Mouse (Mus musculus): Measurements from ENCODE around the gene Rnf185.

The Rnf185 gene

GRCm38 (mm10) chr11:3403024-3403423 is 49.1 kb downstream of the Rnf185 start:
- ATAC-seq (ENCODE audit: insufficient number of reproducible peaks, low FRiP score, low TSS enrichment) = no peak

DNA sequence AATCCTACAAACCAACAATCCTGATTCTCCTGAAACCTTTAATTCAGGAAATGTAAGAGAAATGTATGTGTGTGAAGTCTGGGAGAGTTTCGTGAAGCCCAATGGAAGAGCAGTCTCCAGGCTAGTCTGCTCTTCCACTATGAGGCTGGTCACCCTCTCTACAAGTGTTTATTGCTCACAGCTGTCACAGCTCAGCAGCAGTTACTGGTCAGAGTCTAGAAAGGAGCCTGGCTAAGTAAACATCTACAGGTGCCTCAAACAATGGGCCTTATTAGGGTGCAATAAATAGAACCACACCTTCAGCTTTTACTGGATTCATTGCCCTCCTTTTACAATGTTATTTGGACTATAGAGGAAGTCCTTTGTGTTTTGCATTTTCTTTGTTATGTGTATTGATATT is 53.8 kb downstream of the Rnf185 start:
- no peak for ATAC-seq (ENCODE audit: insufficient number of reproducible peaks, low FRiP score, low TSS enrichment)

- ATAC-seq (ENCODE audit: insufficient number of reproducible peaks, low FRiP score, low TSS enrichment) = no peak
These were observed 55.6 kb downstream of the Rnf185 start for GRCm38 (mm10) chr11:3396562-3396961.

- no peak for ATAC-seq (ENCODE audit: insufficient number of reproducible peaks, low FRiP score, low TSS enrichment)
These were observed 56.1 kb downstream of the Rnf185 start for GRCm38 (mm10) chr11:3396091-3396490.

DNA sequence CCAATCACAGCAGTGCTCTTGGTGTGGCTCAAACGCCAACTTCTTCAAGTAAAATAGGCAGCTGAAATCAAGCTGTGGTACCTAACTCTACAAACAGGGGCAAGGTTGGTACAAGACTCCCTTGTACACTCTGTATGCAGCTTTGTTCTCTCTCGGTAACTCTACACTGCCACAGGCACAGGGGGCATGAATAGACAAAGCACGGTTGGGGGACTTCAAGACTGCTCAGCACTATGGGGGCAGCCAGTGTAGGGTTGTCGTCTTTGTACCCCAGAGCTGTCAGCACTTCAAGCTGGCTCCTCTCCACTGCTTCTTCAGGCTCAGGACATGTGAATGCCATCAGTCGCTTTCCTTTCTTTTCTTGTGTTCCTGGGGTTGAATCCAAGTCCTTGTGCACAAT is 57.6 kb downstream of the Rnf185 start:
- ATAC-seq (ENCODE audit: insufficient number of reproducible peaks, low FRiP score, low TSS enrichment) = no peak

GRCm38 (mm10) chr11:3392526-3392925 is 59.6 kb downstream of the Rnf185 start:
- no peak for ATAC-seq (ENCODE audit: insufficient number of reproducible peaks, low FRiP score, low TSS enrichment)

GRCm38 (mm10) chr11:3390789-3391188 is 61.4 kb downstream of the Rnf185 start:
- ATAC-seq (ENCODE audit: insufficient number of reproducible peaks, low FRiP score, low TSS enrichment) = no peak

DNA sequence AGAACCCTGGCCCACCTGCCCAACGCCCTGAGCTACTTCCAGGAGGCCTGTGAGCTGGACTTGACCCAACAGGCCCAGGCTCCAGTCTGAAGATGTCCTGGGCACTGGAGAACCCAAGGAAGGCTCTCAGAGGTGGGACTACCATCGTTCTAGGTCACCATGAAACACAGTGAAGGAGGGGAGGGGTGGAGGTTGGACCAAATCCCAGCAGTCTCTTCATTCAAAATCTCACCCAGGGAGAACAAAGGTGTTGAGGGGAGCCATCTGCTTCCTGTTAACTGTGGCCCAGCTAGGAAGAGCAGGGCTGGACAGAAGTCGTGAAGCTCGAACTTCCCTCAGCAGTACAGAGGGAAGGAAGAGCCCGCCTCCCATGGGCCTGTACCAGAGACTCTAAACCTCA is 62.2 kb downstream of the Rnf185 start:
- ATAC-seq (ENCODE audit: insufficient number of reproducible peaks, low FRiP score, low TSS enrichment) = peak; percentile 31; the same call in 1 of the 2 replicates

- no peak for ATAC-seq (ENCODE audit: insufficient number of reproducible peaks, low FRiP score, low TSS enrichment)
These were observed 64.5 kb downstream of the Rnf185 start for GRCm38 (mm10) chr11:3387482-3388196.

DNA sequence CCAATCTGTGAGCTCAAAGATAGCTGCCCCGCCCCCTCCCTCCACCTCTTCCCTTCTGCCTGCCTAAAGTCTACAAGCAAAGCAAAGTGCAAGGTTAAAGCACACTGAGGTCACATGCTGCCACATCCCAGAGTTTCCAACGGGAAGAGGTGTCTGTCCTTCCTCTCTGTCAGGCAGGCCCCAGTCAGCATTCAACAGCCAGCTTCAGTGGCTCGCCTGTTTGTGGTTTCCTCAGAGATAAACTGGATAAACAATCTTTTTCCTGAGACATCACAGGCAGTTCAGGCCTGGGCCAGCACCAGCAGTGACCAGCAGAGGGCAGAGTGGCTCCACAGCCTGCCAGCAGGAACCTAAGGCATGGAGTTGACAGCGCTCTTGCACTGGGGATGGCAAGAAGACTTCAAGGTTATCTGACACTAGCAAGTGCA is 65.2 kb downstream of the Rnf185 start:
- ATAC-seq (ENCODE audit: insufficient number of reproducible peaks, low FRiP score, low TSS enrichment) = peak; percentile 83; the same call in 1 of the 2 replicates

- ATAC-seq (ENCODE audit: insufficient number of reproducible peaks, low FRiP score, low TSS enrichment) = no peak
These were observed 69.3 kb downstream of the Rnf185 start for GRCm38 (mm10) chr11:3382602-3383594.

DNA sequence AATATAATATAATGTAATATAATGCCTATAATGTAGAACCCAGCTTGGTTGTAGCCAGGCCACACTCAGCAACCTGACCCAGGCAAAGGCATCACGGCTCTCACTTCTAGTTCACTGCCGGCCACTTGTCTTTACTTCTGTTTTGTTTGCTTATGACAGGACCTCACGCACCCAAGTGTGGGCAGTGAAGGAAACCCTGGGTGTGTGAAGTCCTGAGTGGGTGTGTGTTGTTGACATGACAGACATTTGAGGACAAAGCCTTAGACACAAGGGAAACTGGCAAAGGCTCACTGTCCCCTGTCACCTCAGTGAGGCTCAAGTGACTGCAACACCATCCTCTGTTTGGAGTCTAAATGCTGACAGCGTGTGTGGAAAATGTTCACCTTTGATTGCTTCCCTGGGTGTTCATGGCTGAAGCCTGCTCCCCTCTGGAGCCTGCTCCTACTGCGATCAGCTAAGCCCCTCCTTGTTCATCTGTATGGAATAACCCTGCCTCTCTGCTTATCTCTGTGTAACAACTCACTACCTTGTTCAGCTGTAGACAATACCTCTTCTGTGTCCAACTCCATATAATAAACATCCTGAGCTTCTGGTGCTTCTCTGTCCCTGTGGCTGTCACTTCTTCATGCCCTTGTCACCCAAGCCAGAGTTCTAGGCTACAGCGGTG is 70.9 kb downstream of the Rnf185 start:
- no peak for ATAC-seq (ENCODE audit: insufficient number of reproducible peaks, low FRiP score, low TSS enrichment)

- no peak for ATAC-seq (ENCODE audit: insufficient number of reproducible peaks, low FRiP score, low TSS enrichment)
These were observed 72.7 kb downstream of the Rnf185 start for GRCm38 (mm10) chr11:3379427-3379826.

- no peak for ATAC-seq (ENCODE audit: insufficient number of reproducible peaks, low FRiP score, low TSS enrichment)
These were observed 77.4 kb downstream of the Rnf185 start for GRCm38 (mm10) chr11:3374741-3375140.

DNA sequence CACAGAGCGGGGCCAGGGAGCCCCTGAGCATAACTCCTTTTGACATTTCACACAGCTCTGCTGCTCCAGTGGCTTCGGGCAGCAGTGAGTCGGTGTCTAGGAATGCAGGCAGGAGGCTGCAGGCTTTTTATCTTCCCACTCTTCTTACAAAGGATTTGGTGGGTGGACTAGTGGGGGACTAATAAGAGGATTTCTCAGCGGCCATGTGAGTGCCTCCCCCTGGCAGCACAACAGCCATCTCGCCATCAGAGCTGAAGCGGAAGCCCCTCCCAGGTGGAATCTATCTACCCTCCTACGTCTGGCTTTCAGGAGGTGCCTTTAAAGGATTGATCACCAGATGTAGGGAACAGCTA is 77.9 kb downstream of the Rnf185 start:
- ATAC-seq (ENCODE audit: insufficient number of reproducible peaks, low FRiP score, low TSS enrichment) = no peak

DNA sequence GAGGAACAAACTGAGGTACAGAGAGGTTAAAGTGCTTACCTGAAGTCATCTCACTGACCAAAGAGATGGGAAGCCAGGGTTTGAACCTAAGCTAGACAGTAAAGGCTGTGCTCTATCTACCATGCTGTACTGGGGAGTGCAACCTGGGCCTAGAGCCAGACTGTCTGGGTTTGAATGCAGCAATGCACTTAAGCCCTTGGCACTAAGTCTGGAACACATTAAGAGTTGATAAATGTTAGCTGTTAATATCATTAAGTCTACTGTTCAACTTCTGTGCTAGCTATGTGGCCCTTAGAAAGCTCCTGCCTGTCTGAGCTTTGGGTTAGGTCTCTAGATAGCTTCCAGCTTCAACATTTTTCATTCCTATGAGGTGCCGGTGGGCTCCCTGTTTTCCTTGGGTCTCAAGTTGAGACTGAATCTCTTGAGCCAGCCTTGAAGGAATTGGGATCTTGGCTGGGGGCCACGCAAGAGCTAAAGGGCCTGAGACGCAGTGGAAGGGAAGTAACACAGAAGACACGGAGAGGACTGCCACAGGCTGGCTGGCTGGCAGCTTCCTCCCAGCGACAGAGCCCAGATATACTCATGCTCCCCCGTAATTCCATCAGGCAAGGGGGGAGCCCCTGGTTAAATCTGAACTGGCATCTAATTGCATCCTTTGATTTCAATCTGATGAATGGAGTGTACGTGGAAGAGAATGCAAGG is 78.4 kb downstream of the Rnf185 start:
- ATAC-seq (ENCODE audit: insufficient number of reproducible peaks, low FRiP score, low TSS enrichment) = no peak

DNA sequence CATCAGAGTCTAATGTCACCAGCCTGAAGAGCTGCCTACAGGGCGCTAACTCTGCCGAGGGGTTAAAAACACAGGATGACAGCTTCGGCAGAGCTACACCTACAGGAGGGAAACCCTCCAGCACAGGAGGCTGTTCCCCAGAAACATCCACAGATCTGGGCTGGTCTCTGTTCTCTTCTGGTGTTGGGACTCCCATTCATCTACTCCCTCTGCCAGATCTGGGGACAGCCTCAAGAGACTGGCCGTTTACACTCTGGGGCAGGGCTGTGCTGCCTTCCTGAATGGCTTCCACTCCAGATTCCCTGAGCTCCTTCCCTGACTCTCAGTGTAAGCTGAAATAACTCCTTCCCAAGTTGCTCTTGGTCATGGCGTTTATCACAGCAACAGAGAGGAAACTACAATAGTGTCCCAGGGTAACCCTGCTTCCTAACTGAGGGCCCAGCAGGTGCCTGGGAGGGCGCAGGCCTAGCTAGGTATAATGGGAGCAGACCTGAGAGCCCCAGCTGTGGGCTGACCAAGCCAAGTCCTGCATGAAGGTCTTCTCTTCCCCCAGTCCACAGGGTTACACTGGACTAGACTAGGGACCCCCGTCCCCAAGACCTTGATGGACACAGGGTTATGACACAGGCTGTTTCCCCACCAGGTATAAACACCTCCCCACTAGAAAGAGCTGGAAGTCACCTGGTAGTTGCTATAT is 80.4 kb downstream of the Rnf185 start:
- ATAC-seq (ENCODE audit: insufficient number of reproducible peaks, low FRiP score, low TSS enrichment) = no peak; the same call in 1 of the 2 replicates

DNA sequence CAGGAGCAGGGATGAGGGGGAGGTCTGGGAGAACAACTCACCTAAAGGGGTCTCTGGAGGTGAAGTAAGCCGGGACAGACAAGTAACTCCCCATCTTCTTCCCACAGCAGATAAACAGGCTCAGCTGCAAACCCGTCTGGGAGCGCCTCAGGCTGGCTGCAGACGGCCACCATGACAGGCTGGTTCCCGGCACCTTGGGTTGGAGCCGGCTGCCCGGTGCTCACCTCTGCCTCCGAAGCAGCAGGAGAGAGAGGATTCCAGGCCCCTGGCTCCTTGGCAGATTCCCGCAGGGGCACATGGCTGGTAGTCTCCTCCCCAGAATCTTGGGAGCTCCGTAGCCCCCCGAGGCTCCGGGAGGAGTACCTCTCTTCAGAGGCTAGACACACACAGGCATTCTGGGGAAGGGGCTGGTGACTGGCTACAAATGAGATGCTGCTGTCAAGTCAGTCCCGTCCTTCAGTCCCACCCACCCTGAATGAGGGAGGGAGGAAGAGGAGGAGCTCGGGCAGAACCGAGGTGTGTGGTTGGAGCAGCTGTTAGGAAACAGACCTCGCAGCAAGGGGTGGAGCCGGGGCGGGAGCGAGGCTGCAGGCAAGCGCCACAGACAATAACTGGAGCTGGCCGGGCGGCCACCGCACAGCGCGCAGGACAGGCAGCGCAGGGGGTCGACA is 81.1 kb downstream of the Rnf185 start:
- peak; percentile 93 for ATAC-seq (ENCODE audit: insufficient number of reproducible peaks, low FRiP score, low TSS enrichment)

- no peak for ATAC-seq (ENCODE audit: insufficient number of reproducible peaks, low FRiP score, low TSS enrichment)
These were observed 82.0 kb downstream of the Rnf185 start for GRCm38 (mm10) chr11:3370162-3370561.

All from cerebellum, adult (tissue).